Mouse (Mus musculus): ENCODE results near the gene Nop10. TPM values are rescaled to one million over a fixed set of nuclear protein-coding genes. Genes with fewer than 3 reads are reported as not detected.
A peak's percentile ranks its signal among the peaks of the same experiment; 100 is the strongest.

The Nop10 gene
- polyA plus RNA-seq, 1 experiment, result 126 TPM

- no peak overlapping the region for H3K27ac ChIP-seq (ENCODE audit: control insufficient read depth, insufficient read depth, low read length)
- no peaks in the 10 kb centered on the region for H3K27me3 ChIP-seq (ENCODE audit: control insufficient read depth, insufficient read depth, low read length)
- no peak for TF ChIP-seq CTCF (IDR thresholded peaks at IDR 0.05; ENCODE audit: borderline replicate concordance, control insufficient read depth, extremely low read depth, insufficient read depth, low read length, poor library complexity)
- no peak for TF ChIP-seq POLR2A (IDR thresholded peaks at IDR 0.05; ENCODE audit: control insufficient read depth, extremely low read depth, insufficient read depth, low read length, poor library complexity)
- 30% methylated on average over 4 of the region's 4 CpGs for WGBS
- no peaks in the 10 kb centered on the region; the same call in 1 of the 2 replicates for H3K4me1 ChIP-seq (replicated peaks; ENCODE audit: control insufficient read depth, insufficient read depth, low read length)
- DNase-seq, result no peak
- H3K36me3 ChIP-seq (ENCODE audit: control insufficient read depth, insufficient read depth, low read length), result no peaks in the 10 kb centered on the region
- H3K4me3 ChIP-seq (ENCODE audit: control insufficient read depth, insufficient read depth, low read length), result no peak overlapping the region
Observed at GRCm38 (mm10) chr2:112262779-112263295, 1.1 kb downstream of the Nop10 start.

GRCm38 (mm10) chr2:112264364-112264763 lies 2.6 kb downstream of the Nop10 start:
- DNase-seq, result no peak
- H3K36me3 ChIP-seq (ENCODE audit: control insufficient read depth, insufficient read depth, low read length), result no peaks in the 10 kb centered on the region
- no peak overlapping the region for H3K4me3 ChIP-seq (ENCODE audit: control insufficient read depth, insufficient read depth, low read length)
- peaks cover 8% of the 10 kb centered on the region for H3K4me1 ChIP-seq (replicated peaks; ENCODE audit: control insufficient read depth, insufficient read depth, low read length)
- no peaks in the 10 kb centered on the region for H3K27me3 ChIP-seq (ENCODE audit: control insufficient read depth, insufficient read depth, low read length)
- WGBS, result 68% methylated on average over 4 of the region's 4 CpGs
- H3K27ac ChIP-seq (ENCODE audit: control insufficient read depth, insufficient read depth, low read length), result no peak overlapping the region
- TF ChIP-seq CTCF (IDR thresholded peaks at IDR 0.05; ENCODE audit: borderline replicate concordance, control insufficient read depth, extremely low read depth, insufficient read depth, low read length, poor library complexity), result no peak
- TF ChIP-seq POLR2A (IDR thresholded peaks at IDR 0.05; ENCODE audit: control insufficient read depth, extremely low read depth, insufficient read depth, low read length, poor library complexity), result no peak

GRCm38 (mm10) chr2:112265448-112266241 lies 3.9 kb downstream of the Nop10 start, which contains the start of gene Slc12a6:
Gene Slc12a6, plus strand, starts transcription at chr2:112265825.
- no peaks in the 10 kb centered on the region for H3K27me3 ChIP-seq (ENCODE audit: control insufficient read depth, insufficient read depth, low read length)
- no peak for TF ChIP-seq CTCF (IDR thresholded peaks at IDR 0.05; ENCODE audit: borderline replicate concordance, control insufficient read depth, extremely low read depth, insufficient read depth, low read length, poor library complexity)
- peak; percentile 54; the same call in 1 of the 2 replicates for TF ChIP-seq POLR2A (IDR thresholded peaks at IDR 0.05; ENCODE audit: control insufficient read depth, extremely low read depth, insufficient read depth, low read length, poor library complexity)
- no peaks in the 10 kb centered on the region for H3K36me3 ChIP-seq (ENCODE audit: control insufficient read depth, insufficient read depth, low read length)
- peak within 1 kb of the TSS; percentile 95 for H3K27ac ChIP-seq (ENCODE audit: control insufficient read depth, insufficient read depth, low read length)
- under 1% methylated on average over 85 of the region's 85 CpGs for WGBS
- peak within 1 kb of the TSS; percentile 97 for H3K4me3 ChIP-seq (ENCODE audit: control insufficient read depth, insufficient read depth, low read length)
- peak; percentile 91 for DNase-seq
- H3K4me1 ChIP-seq (replicated peaks; ENCODE audit: control insufficient read depth, insufficient read depth, low read length), result peaks cover 12% of the 10 kb centered on the region

- under 1% methylated on average over 11 of the region's 11 CpGs for WGBS
- Histone ChIP-seq H3K36me3 (ENCODE audit: control insufficient read depth, insufficient read depth, low read length) (no peaks in the 10 kb centered on the region), H3K4me1 (replicated peaks; ENCODE audit: control insufficient read depth, insufficient read depth, low read length) (peaks cover 13% of the 10 kb centered on the region), H3K27me3 (ENCODE audit: control insufficient read depth, insufficient read depth, low read length) (no peaks in the 10 kb centered on the region), H3K27ac (ENCODE audit: control insufficient read depth, insufficient read depth, low read length) (peak within 1 kb of the TSS; percentile 95), H3K4me3 (ENCODE audit: control insufficient read depth, insufficient read depth, low read length) (peak within 1 kb of the TSS; percentile 97)
- TF ChIP-seq CTCF (IDR thresholded peaks at IDR 0.05; ENCODE audit: borderline replicate concordance, control insufficient read depth, extremely low read depth, insufficient read depth, low read length, poor library complexity), result no peak
- TF ChIP-seq POLR2A (IDR thresholded peaks at IDR 0.05; ENCODE audit: control insufficient read depth, extremely low read depth, insufficient read depth, low read length, poor library complexity), result no peak
- peak; percentile 58 for DNase-seq
Observed at GRCm38 (mm10) chr2:112266242-112266592, 4.5 kb downstream of the Nop10 start, which contains the start of gene Gm21985. Gene Gm21985, plus strand, starts transcription at chr2:112266314.

GRCm38 (mm10) chr2:112266780-112267179 lies 5.1 kb downstream of the Nop10 start:
- peak overlapping the region; percentile 95 for H3K27ac ChIP-seq (ENCODE audit: control insufficient read depth, insufficient read depth, low read length)
- DNase-seq, result peak; percentile 32
- H3K27me3 ChIP-seq (ENCODE audit: control insufficient read depth, insufficient read depth, low read length), result no peaks in the 10 kb centered on the region
- peak overlapping the region; percentile 81 for H3K4me3 ChIP-seq (ENCODE audit: control insufficient read depth, insufficient read depth, low read length)
- H3K4me1 ChIP-seq (replicated peaks; ENCODE audit: control insufficient read depth, insufficient read depth, low read length), result peaks cover 14% of the 10 kb centered on the region
- TF ChIP-seq CTCF (IDR thresholded peaks at IDR 0.05; ENCODE audit: borderline replicate concordance, control insufficient read depth, extremely low read depth, insufficient read depth, low read length, poor library complexity) (no peak), POLR2A (IDR thresholded peaks at IDR 0.05; ENCODE audit: control insufficient read depth, extremely low read depth, insufficient read depth, low read length, poor library complexity) (no peak)
- WGBS, result 2% methylated on average over 10 of the region's 10 CpGs
- no peaks in the 10 kb centered on the region for H3K36me3 ChIP-seq (ENCODE audit: control insufficient read depth, insufficient read depth, low read length)

DNA sequence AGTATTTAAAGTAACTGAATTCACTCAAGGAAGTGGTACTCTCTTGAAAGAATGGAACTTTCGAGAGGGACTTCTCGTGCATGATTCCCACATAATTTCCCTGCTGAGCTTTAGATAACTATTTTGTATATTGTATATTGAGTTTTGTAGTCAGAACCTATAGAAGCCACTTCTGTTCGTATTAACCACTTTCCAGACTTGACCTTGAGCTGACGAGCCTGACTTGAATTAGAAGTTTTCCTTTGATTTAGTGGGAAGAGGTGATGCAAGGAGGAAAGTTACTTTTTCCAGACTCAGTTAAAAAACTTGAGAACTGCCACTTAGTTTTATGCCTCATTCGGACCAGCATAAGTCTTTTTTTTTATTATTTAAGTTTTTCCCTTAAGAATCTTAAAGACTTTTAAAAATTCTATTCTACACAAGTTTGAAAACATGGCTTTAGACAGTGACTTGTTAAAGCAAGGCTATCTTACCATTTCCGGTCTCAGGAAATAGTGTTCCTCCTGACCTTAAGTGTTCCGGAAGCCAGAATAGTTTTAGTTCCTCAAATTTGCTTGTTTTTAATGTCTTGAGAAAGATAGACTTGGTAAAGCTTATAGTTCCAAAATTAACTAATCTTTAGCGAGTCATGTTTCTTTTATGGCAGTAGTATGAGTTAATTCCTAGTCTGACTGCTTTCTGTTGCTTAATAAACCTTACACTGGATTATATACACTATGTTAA lies 6.0 kb downstream of the Nop10 start:
- H3K36me3 ChIP-seq (ENCODE audit: control insufficient read depth, insufficient read depth, low read length), result no peaks in the 10 kb centered on the region
- 4% methylated on average over 8 of the region's 8 CpGs for WGBS
- H3K4me3 ChIP-seq (ENCODE audit: control insufficient read depth, insufficient read depth, low read length), result no peak overlapping the region
- TF ChIP-seq CTCF (IDR thresholded peaks at IDR 0.05; ENCODE audit: borderline replicate concordance, control insufficient read depth, extremely low read depth, insufficient read depth, low read length, poor library complexity) (no peak), POLR2A (IDR thresholded peaks at IDR 0.05; ENCODE audit: control insufficient read depth, extremely low read depth, insufficient read depth, low read length, poor library complexity) (no peak)
- H3K27me3 ChIP-seq (ENCODE audit: control insufficient read depth, insufficient read depth, low read length), result no peaks in the 10 kb centered on the region
- DNase-seq, result no peak
- no peak overlapping the region for H3K27ac ChIP-seq (ENCODE audit: control insufficient read depth, insufficient read depth, low read length)
- peaks cover 14% of the 10 kb centered on the region for H3K4me1 ChIP-seq (replicated peaks; ENCODE audit: control insufficient read depth, insufficient read depth, low read length)

Data from thymus, adult 2 months (tissue).